Mouse (Mus musculus) CH12.LX (cell line): ENCODE results near the gene Cntrob.

ENCODE experiments used
- CTCF ChIP-seq, 2 experiments: IDR thresholded peaks in 1 of 2; conservative IDR thresholded peaks in 1 of 2; 2 replicates each; pipeline ENCODE4 v1.5.1; 2011 to 2012; ENCODE audit warnings: low read depth in 2 of 2, low read length in 2 of 2, improper control_type of control experiment in 1 of 2, inconsistent platforms in 1 of 2, mild to moderate bottlenecking in 1 of 2, moderate library complexity in 1 of 2
- KAT2A ChIP-seq: IDR thresholded peaks from 2 replicates; pipeline ENCODE4 v1.6.1; 2012; ENCODE audit warnings: low read length, improper control_type of control experiment, inconsistent platforms; ENCODE audit not compliant: insufficient replicate concordance
- NELFE ChIP-seq: IDR thresholded peaks from 2 replicates; pipeline ENCODE4 v1.6.1; 2011; ENCODE audit warnings: low read depth, low read length, improper control_type of control experiment
- NRF1 ChIP-seq: IDR thresholded peaks from 2 replicates; pipeline ENCODE4 v1.6.1; 2014; ENCODE audit warnings: low read depth, mild to moderate bottlenecking, inconsistent platforms, low read length, improper control_type of control experiment, moderate library complexity
- PAX5 ChIP-seq: IDR thresholded peaks from 2 replicates; pipeline ENCODE4 v1.6.1; 2012; ENCODE audit warnings: low read length, inconsistent platforms, mixed read lengths
- POLR2A ChIP-seq: IDR thresholded peaks from 2 replicates; pipeline ENCODE4 v1.6.1; 2011; ENCODE audit warnings: low read depth, mild to moderate bottlenecking, improper control_type of control experiment, low read length
- RCOR1 ChIP-seq: conservative IDR thresholded peaks from 2 replicates; pipeline ENCODE4 v1.6.1; 2012; ENCODE audit warnings: low read depth, mild to moderate bottlenecking, inconsistent platforms, low read length, improper control_type of control experiment
- TBP ChIP-seq: conservative IDR thresholded peaks from 2 replicates; pipeline ENCODE4 v1.6.1; 2011; ENCODE audit warnings: low read depth, low read length, improper control_type of control experiment
- USF1 ChIP-seq: IDR thresholded peaks from 2 replicates; pipeline ENCODE4 v1.6.1; 2014; ENCODE audit warnings: low read depth, mild to moderate bottlenecking, inconsistent platforms, low read length, improper control_type of control experiment
- ZKSCAN1 ChIP-seq: IDR thresholded peaks from 2 replicates; pipeline ENCODE4 v1.6.1; 2012; ENCODE audit warnings: low read depth, inconsistent platforms, low read length, improper control_type of control experiment, borderline replicate concordance
- ZMIZ1 ChIP-seq: IDR thresholded peaks from 2 replicates; pipeline ENCODE4 v1.6.1; 2012; ENCODE audit warnings: low read depth, mild to moderate bottlenecking, inconsistent platforms, low read length, improper control_type of control experiment

DNA sequence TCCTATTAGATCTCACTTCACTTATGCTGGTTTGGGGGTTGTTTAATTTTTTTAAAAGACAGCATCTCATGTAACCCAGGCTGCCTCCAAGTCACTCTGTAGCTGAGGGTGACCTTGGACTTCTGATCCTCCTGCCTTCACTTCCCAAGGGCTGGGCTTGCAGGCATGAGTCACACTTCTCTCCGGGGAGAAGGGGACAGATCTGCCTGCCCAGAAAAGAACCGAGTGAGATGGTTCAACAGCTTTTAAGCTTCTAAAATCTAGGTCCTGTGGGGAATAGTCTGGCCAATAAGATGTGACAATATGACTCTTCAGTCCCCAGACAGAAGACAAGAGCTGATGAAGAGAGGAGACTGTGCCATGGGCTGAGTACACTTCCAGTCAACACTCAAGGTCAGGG, 47.5 kb downstream of the Cntrob start:
- TF ChIP-seq USF1 (no peak), ZKSCAN1 (no peak), CTCF (conservative IDR thresholded peaks at IDR 0.05 in 1 of 2, IDR thresholded peaks at IDR 0.05 in 1 of 2; ENCODE audit: low read depth in 2 of 2, low read length in 2 of 2) (no peak), TBP (no peak), KAT2A (no peak), NELFE (no peak), ZMIZ1 (no peak), NRF1 (no peak), POLR2A (no peak), RCOR1 (no peak), PAX5 (no peak)
